In genomic region chr1:89394471-89394870, GRCm38 (mm10) we compare ENCODE assay signal across 26 mouse cellular contexts.
DNase-seq lines count a peak whose midpoint lies in the region; ATAC-seq lines count a peak whose summit lies in the region.
"Had no signal": no experiment of that assay in that cellular context is flagged by ENCODE, and none has a peak within 500 bp of the region (broad histone marks: within the 10 kb centered on the region; RNA-seq: fewer than 3 reads in every experiment).

No protein-coding gene starts in this region.

- no peaks in the 10 kb centered on the region for H3K27me3 ChIP-seq in hindbrain, embryonic 14.5 days (ENCODE audit: control insufficient read depth, insufficient read depth, low read length)
- no peaks in the 10 kb centered on the region; the same call in 1 of the 2 replicates for H3K27me3 ChIP-seq in hindbrain, embryonic 11.5 days (ENCODE audit: control insufficient read depth, insufficient read depth, low read length)
- H3K27me3 ChIP-seq: CH12.LX; heart, embryonic 12.5 days; heart, embryonic 15.5 days; hindbrain, embryonic 12.5 days; intestine, embryonic 15.5 days had no signal

- peak; percentile 17 for DNase-seq in hindbrain, embryonic 14.5 days (ENCODE audit: low spot score)
- DNase-seq in hindbrain, embryonic 11.5 days (ENCODE audit: low spot score): no peak
- DNase-seq in lung, postnatal 4 days: peak; percentile 31 to 59
- no peak for DNase-seq in lung, postnatal 36 days
- peak; percentile 15 for DNase-seq in mesoderm, embryonic 11.5 days (ENCODE audit: low read depth, low spot score)
- no peak for DNase-seq in cerebellum, postnatal 36 days
- DNase-seq: adrenal gland, adult 8-10 months; adrenal gland, postnatal 25 days; cerebellum, adult 11-12 months; cerebellum, adult 8-10 months; cerebellum, postnatal 10 days; forebrain, postnatal 0 days; gastrocnemius, adult 2 months; gastrocnemius, postnatal 25 days; heart, adult 18-20 months; heart, postnatal 14 days; heart, postnatal 4 days had no signal

- 56% methylated on average over 7 of the region's 7 CpGs for WGBS in hindbrain, embryonic 14.5 days
- WGBS in hindbrain, embryonic 11.5 days: 60% methylated on average over 7 of the region's 7 CpGs

- H3K9me3 ChIP-seq in hindbrain, embryonic 14.5 days (ENCODE audit: control insufficient read depth, low read length): no peaks in the 10 kb centered on the region
- H3K9me3 ChIP-seq in hindbrain, embryonic 11.5 days (ENCODE audit: control insufficient read depth, low read length): no peaks in the 10 kb centered on the region
- H3K9me3 ChIP-seq: heart, embryonic 12.5 days; heart, embryonic 15.5 days; hindbrain, embryonic 12.5 days; intestine, embryonic 15.5 days had no signal

- H3K9ac ChIP-seq in hindbrain, embryonic 14.5 days: no peak overlapping the region
- no peak overlapping the region for H3K9ac ChIP-seq in hindbrain, embryonic 11.5 days (ENCODE audit: low read depth, low read length)
- H3K9ac ChIP-seq: forebrain, postnatal 0 days; heart, embryonic 12.5 days; heart, embryonic 15.5 days; hindbrain, embryonic 12.5 days; intestine, embryonic 15.5 days had no signal

- no peak overlapping the region for H3K4me3 ChIP-seq in hindbrain, embryonic 14.5 days (replicated peaks; ENCODE audit: low read length)
- H3K4me3 ChIP-seq in hindbrain, embryonic 11.5 days (ENCODE audit: low read depth, low read length): no peak overlapping the region
- H3K4me3 ChIP-seq: gastrocnemius, adult 2 months; heart, embryonic 12.5 days; heart, embryonic 15.5 days; hindbrain, embryonic 12.5 days; intestine, embryonic 15.5 days had no signal

- H3K27ac ChIP-seq in hindbrain, embryonic 14.5 days: no peak overlapping the region
- no peak overlapping the region for H3K27ac ChIP-seq in hindbrain, embryonic 11.5 days (ENCODE audit: low read depth, low read length)
- H3K27ac ChIP-seq: gastrocnemius, adult 2 months; heart, embryonic 15.5 days; hindbrain, embryonic 12.5 days; intestine, embryonic 15.5 days had no signal

- no peaks in the 10 kb centered on the region for H3K36me3 ChIP-seq in hindbrain, embryonic 14.5 days (replicated peaks; ENCODE audit: control insufficient read depth, insufficient read depth)
- no peaks in the 10 kb centered on the region for H3K36me3 ChIP-seq in hindbrain, embryonic 11.5 days (ENCODE audit: control insufficient read depth, insufficient read depth, low read length)
- H3K36me3 ChIP-seq: G1E; heart, embryonic 12.5 days; heart, embryonic 15.5 days; hindbrain, embryonic 12.5 days; intestine, embryonic 15.5 days had no signal

- no peak for ATAC-seq in hindbrain, embryonic 14.5 days (ENCODE audit: low FRiP score)
- ATAC-seq in hindbrain, embryonic 11.5 days (ENCODE audit: low FRiP score): no peak
- ATAC-seq: activated CD4-positive, CD25-positive, alpha-beta regulatory T cell, adult 4 months; forebrain, embryonic 14.5 days; forebrain, postnatal 0 days; hindbrain, embryonic 16.5 days; intestine, embryonic 15.5 days had no signal

- no peaks in the 10 kb centered on the region for H3K4me1 ChIP-seq in hindbrain, embryonic 14.5 days (replicated peaks; ENCODE audit: control insufficient read depth, insufficient read depth, low read length)
- H3K4me1 ChIP-seq in hindbrain, embryonic 11.5 days (replicated peaks; ENCODE audit: control insufficient read depth, insufficient read depth, low read length): no peaks in the 10 kb centered on the region
- H3K4me1 ChIP-seq: heart, embryonic 12.5 days; heart, embryonic 15.5 days; intestine, embryonic 15.5 days had no signal

- no peak overlapping the region for H3K4me2 ChIP-seq in hindbrain, embryonic 14.5 days (replicated peaks)
- H3K4me2 ChIP-seq in hindbrain, embryonic 11.5 days (replicated peaks; ENCODE audit: low read depth, low read length): no peak overlapping the region
- H3K4me2 ChIP-seq: heart, embryonic 12.5 days; heart, embryonic 15.5 days; hindbrain, embryonic 12.5 days; intestine, embryonic 15.5 days had no signal

Comparison
In these comparisons a context has a peak if more than half of its experiments do, and no peak if none do; other contexts are left out.
1. DNase-seq: peak in hindbrain, embryonic 14.5 days (single experiment), lung, postnatal 4 days (2 of 2) and mesoderm, embryonic 11.5 days (single experiment); none in hindbrain, embryonic 11.5 days (single experiment), lung, postnatal 36 days (single experiment) and cerebellum, postnatal 36 days (0 of 2).